Mouse (Mus musculus): ENCODE measurements around the gene Tyw5. TPM values are rescaled to one million over a fixed set of nuclear protein-coding genes. Genes with fewer than 3 reads are reported as not detected.

The Tyw5 gene
- polyA plus RNA-seq, 1 experiment = 26.5 TPM

GRCm38 (mm10) chr1:57377376-57378341 lies 29.2 kb downstream of the Tyw5 start, which contains the start of gene 1700066M21Rik:
Gene 1700066M21Rik, plus strand, starts transcription at chr1:57377620.
- no peaks in the 10 kb centered on the region for H3K4me1 ChIP-seq (ENCODE audit: control insufficient read depth, insufficient read depth, low read length)
- no peak for TF ChIP-seq CTCF (IDR thresholded peaks at IDR 0.05; ENCODE audit: borderline replicate concordance, insufficient read depth, low read depth, low read length)
- peak; percentile 83 for TF ChIP-seq POLR2A (IDR thresholded peaks at IDR 0.05; ENCODE audit: borderline replicate concordance, insufficient read depth, low read length)
- 1% methylated on average over 81 of the region's 81 CpGs for whole genome bisulfite sequencing
- DNase-seq = peak; percentile 94 to 95
- H3K4me3 ChIP-seq (replicated peaks; ENCODE audit: insufficient read depth, low read depth, low read length) = peak within 1 kb of the TSS; percentile 64
- H3K27me3 ChIP-seq (ENCODE audit: control insufficient read depth, insufficient read depth, low read length) = no peaks in the 10 kb centered on the region
- peak within 1 kb of the TSS; percentile 36 for H3K27ac ChIP-seq (ENCODE audit: insufficient read depth, low read length)

DNA sequence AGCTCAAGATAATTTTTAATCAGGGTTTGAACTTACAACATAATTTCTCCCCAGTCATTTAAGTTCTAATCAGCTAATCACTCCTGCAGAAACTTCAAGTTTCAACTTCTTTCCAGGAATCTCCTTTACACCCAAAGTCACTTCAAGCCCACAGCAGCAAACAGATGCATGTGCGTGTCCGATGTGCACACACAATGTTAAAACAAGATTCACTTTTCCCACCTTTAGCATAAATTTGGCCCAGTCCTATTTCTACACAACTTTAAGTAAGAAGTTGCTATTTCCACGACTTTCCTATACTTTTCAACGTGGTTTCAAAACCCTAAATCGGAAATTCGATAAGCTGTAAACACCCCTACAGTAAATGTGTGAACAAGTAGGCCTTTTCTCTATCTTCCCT lies 30.1 kb downstream of the Tyw5 start:
- Histone ChIP-seq H3K27me3 (ENCODE audit: control insufficient read depth, insufficient read depth, low read length) (no peaks in the 10 kb centered on the region), H3K27ac (ENCODE audit: insufficient read depth, low read length) (no peak overlapping the region), H3K4me3 (replicated peaks; ENCODE audit: insufficient read depth, low read depth, low read length) (no peak overlapping the region), H3K4me1 (ENCODE audit: control insufficient read depth, insufficient read depth, low read length) (no peaks in the 10 kb centered on the region)
- no peak for DNase-seq
- TF ChIP-seq POLR2A (IDR thresholded peaks at IDR 0.05; ENCODE audit: borderline replicate concordance, insufficient read depth, low read length) (no peak), CTCF (IDR thresholded peaks at IDR 0.05; ENCODE audit: borderline replicate concordance, insufficient read depth, low read depth, low read length) (no peak)
- WGBS = 66% methylated on average over 6 of the region's 6 CpGs

DNA sequence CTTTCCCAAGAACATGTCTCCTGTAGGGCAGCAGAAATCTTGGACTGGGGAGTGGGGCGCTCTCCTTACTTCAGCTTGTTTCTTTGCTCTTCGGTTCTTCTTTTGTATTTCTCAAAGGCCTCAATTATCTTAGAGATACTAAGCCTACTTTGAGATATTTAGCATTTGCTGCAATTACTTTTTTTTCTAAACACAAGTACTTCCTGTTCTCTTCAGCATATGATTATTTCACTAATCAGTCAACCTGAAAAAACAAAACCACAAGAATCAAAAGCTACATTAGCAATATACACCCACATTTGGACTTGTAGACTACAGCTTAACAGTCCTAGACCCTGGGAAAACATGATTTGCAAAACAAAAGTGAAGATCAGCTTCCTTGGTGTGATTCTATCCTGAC lies 31.6 kb downstream of the Tyw5 start:
- TF ChIP-seq CTCF (IDR thresholded peaks at IDR 0.05; ENCODE audit: borderline replicate concordance, insufficient read depth, low read depth, low read length) (no peak), POLR2A (IDR thresholded peaks at IDR 0.05; ENCODE audit: borderline replicate concordance, insufficient read depth, low read length) (no peak)
- H3K4me1 ChIP-seq (ENCODE audit: control insufficient read depth, insufficient read depth, low read length) = no peaks in the 10 kb centered on the region
- no peak for DNase-seq
- 95% methylated on average over 2 of the region's 2 CpGs for WGBS
- H3K27me3 ChIP-seq (ENCODE audit: control insufficient read depth, insufficient read depth, low read length) = no peaks in the 10 kb centered on the region
- H3K4me3 ChIP-seq (replicated peaks; ENCODE audit: insufficient read depth, low read depth, low read length) = no peak overlapping the region
- no peak overlapping the region for H3K27ac ChIP-seq (ENCODE audit: insufficient read depth, low read length)

GRCm38 (mm10) chr1:57370451-57370850 lies 36.5 kb downstream of the Tyw5 start:
- Histone ChIP-seq H3K27me3 (ENCODE audit: control insufficient read depth, insufficient read depth, low read length) (no peaks in the 10 kb centered on the region), H3K4me3 (replicated peaks; ENCODE audit: insufficient read depth, low read depth, low read length) (no peak overlapping the region), H3K27ac (ENCODE audit: insufficient read depth, low read length) (no peak overlapping the region), H3K4me1 (ENCODE audit: control insufficient read depth, insufficient read depth, low read length) (no peaks in the 10 kb centered on the region)
- WGBS = 88% methylated on average over 4 of the region's 4 CpGs
- DNase-seq = no peak
- TF ChIP-seq POLR2A (IDR thresholded peaks at IDR 0.05; ENCODE audit: borderline replicate concordance, insufficient read depth, low read length) (no peak), CTCF (IDR thresholded peaks at IDR 0.05; ENCODE audit: borderline replicate concordance, insufficient read depth, low read depth, low read length) (no peak)

GRCm38 (mm10) chr1:57369111-57369510 lies 37.8 kb downstream of the Tyw5 start:
- Histone ChIP-seq H3K4me3 (replicated peaks; ENCODE audit: insufficient read depth, low read depth, low read length) (no peak overlapping the region), H3K27ac (ENCODE audit: insufficient read depth, low read length) (no peak overlapping the region), H3K4me1 (ENCODE audit: control insufficient read depth, insufficient read depth, low read length) (no peaks in the 10 kb centered on the region), H3K27me3 (ENCODE audit: control insufficient read depth, insufficient read depth, low read length) (no peaks in the 10 kb centered on the region)
- 86% methylated on average over 4 of the region's 4 CpGs for WGBS
- DNase-seq = no peak
- TF ChIP-seq CTCF (IDR thresholded peaks at IDR 0.05; ENCODE audit: borderline replicate concordance, insufficient read depth, low read depth, low read length) (no peak), POLR2A (IDR thresholded peaks at IDR 0.05; ENCODE audit: borderline replicate concordance, insufficient read depth, low read length) (no peak)

DNA sequence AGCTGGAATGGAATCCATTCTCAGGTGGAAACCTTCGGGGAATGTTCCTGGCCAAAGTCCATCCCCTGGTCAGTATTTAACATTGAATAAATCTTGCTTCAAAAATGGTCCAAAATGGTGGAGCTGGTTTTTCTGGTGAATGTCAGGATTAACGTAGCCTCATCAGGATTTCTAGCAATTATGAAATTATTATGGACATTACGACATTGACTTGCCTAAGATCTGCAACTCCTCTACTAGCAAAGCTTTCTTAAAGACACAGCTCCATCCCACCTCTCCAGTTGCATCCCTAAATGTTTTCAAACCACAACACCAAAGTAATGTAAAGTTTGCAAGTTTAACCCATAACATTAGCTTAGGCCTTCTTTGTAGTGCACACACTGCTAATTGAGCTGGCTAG lies 39.5 kb downstream of the Tyw5 start:
- Histone ChIP-seq H3K4me1 (ENCODE audit: control insufficient read depth, insufficient read depth, low read length) (no peaks in the 10 kb centered on the region), H3K27ac (ENCODE audit: insufficient read depth, low read length) (no peak overlapping the region), H3K4me3 (replicated peaks; ENCODE audit: insufficient read depth, low read depth, low read length) (no peak overlapping the region), H3K27me3 (ENCODE audit: control insufficient read depth, insufficient read depth, low read length) (no peaks in the 10 kb centered on the region)
- DNase-seq = no peak
- 90% methylated on average over 3 of the region's 3 CpGs for whole genome bisulfite sequencing
- TF ChIP-seq CTCF (IDR thresholded peaks at IDR 0.05; ENCODE audit: borderline replicate concordance, insufficient read depth, low read depth, low read length) = no peak
- TF ChIP-seq POLR2A (IDR thresholded peaks at IDR 0.05; ENCODE audit: borderline replicate concordance, insufficient read depth, low read length) = no peak

- no peak overlapping the region for H3K27ac ChIP-seq (ENCODE audit: insufficient read depth, low read length)
- TF ChIP-seq CTCF (IDR thresholded peaks at IDR 0.05; ENCODE audit: borderline replicate concordance, insufficient read depth, low read depth, low read length) = no peak
- TF ChIP-seq POLR2A (IDR thresholded peaks at IDR 0.05; ENCODE audit: borderline replicate concordance, insufficient read depth, low read length) = no peak
- H3K4me1 ChIP-seq (ENCODE audit: control insufficient read depth, insufficient read depth, low read length) = no peaks in the 10 kb centered on the region
- no peak overlapping the region for H3K4me3 ChIP-seq (replicated peaks; ENCODE audit: insufficient read depth, low read depth, low read length)
- 83% methylated on average over 5 of the region's 5 CpGs for WGBS
- no peak for DNase-seq
- no peaks in the 10 kb centered on the region for H3K27me3 ChIP-seq (ENCODE audit: control insufficient read depth, insufficient read depth, low read length)
These were observed 48.4 kb downstream of the Tyw5 start for GRCm38 (mm10) chr1:57358546-57358945.

- WGBS = 74% methylated on average over 1 of the region's 1 CpGs
- H3K4me3 ChIP-seq (replicated peaks; ENCODE audit: insufficient read depth, low read depth, low read length) = no peak overlapping the region
- TF ChIP-seq POLR2A (IDR thresholded peaks at IDR 0.05; ENCODE audit: borderline replicate concordance, insufficient read depth, low read length) (no peak), CTCF (IDR thresholded peaks at IDR 0.05; ENCODE audit: borderline replicate concordance, insufficient read depth, low read depth, low read length) (no peak)
- H3K27me3 ChIP-seq (ENCODE audit: control insufficient read depth, insufficient read depth, low read length) = no peaks in the 10 kb centered on the region
- no peak for DNase-seq
- no peaks in the 10 kb centered on the region for H3K4me1 ChIP-seq (ENCODE audit: control insufficient read depth, insufficient read depth, low read length)
- H3K27ac ChIP-seq (ENCODE audit: insufficient read depth, low read length) = no peak overlapping the region
These were observed 55.0 kb downstream of the Tyw5 start for GRCm38 (mm10) chr1:57351941-57352340.

Measured in cerebellum, adult 2 months (tissue).